Mouse (Mus musculus): ENCODE measurements around the gene C1qa.

The C1qa gene

DNA sequence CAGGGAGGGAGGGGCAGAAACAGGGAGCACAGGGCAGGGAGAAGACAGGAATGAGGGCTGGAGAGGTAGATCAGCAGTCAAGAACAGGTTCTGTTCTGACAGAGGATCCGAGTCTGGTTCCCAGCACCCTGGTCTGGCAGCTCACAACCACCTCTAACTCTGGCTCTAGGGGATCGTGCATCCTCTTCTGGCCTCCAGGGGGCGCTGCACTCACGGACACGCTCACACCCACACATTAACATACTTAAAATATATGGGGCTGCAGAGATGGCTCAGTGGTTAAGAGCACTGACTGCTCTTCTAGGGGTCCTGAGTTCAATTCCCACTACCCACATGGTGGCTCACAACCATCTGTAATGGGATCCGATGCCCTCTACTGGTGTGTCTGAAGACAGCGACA is 38.6 kb downstream of the C1qa start:
- DNase-seq, result no peak

- DNase-seq, result no peak
Observed at GRCm38 (mm10) chr4:136855081-136855480, 43.5 kb downstream of the C1qa start.

- no peak for DNase-seq
Observed at GRCm38 (mm10) chr4:136852989-136853388, 45.6 kb downstream of the C1qa start.

DNA sequence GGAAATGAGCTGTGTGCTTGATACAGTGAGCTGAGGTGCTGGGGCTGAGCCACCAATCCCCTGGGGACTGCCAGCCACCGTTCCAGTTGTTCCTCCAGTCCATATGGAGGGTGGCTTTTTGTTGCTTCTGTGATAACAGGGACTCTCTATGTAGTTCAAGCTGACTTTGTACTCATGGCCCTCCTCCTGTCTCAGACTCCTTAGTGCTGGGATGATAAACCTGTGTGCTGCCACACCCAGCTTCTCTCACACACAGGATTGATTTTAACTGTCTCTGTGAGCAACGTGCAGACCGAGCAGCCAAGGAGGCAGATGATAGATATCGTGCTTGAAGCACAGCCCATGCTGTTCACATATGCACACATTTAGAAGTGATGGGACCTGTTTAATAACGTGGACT is 46.5 kb downstream of the C1qa start:
- DNase-seq, result no peak

- DNase-seq, result no peak
Observed at GRCm38 (mm10) chr4:136848565-136848964, 50.0 kb downstream of the C1qa start.

- no peak for DNase-seq
Observed at GRCm38 (mm10) chr4:136847166-136847565, 51.4 kb downstream of the C1qa start.

Measured in kidney, adult 9 months (tissue).